Mouse (Mus musculus) gastrocnemius, postnatal 10 days (tissue): ENCODE results near the gene Spock1. TPM values are rescaled to one million over a fixed set of nuclear protein-coding genes. Genes with fewer than 3 reads are reported as not detected.
"Not testable (repeated sequence)": the region's sequence is repeated elsewhere in the genome, so short reads cannot be mapped to it uniquely, and the experiment has no call there.

Experiments used
- DNase-seq: peaks from one replicate; pipeline ENCODE4 v3.0.0; 2021; ENCODE audit warnings: mixed read lengths
- total RNA-seq, 2 experiments: library from RNA; stranded (reverse); gene quantifications; 2 replicates each; pipeline ENCODE4 v1.2.3; 2021

Gene Spock1
- total RNA-seq, 2 experiments from 2014 or later, result 0.84 to 0.85 TPM

GRCm38 (mm10) chr13:57484426-57485168 lies 423.5 kb downstream of the Spock1 start:
- DNase-seq, result no peak

- no peak for DNase-seq
Observed at GRCm38 (mm10) chr13:57476700-57477099, 431.4 kb downstream of the Spock1 start.

- DNase-seq, result no peak
Observed at GRCm38 (mm10) chr13:57474068-57474467, 434.1 kb downstream of the Spock1 start.

- not testable (repeated sequence) for DNase-seq
Observed at GRCm38 (mm10) chr13:57470922-57471321, 437.2 kb downstream of the Spock1 start.

GRCm38 (mm10) chr13:57459978-57460377 lies 448.2 kb downstream of the Spock1 start:
- no peak for DNase-seq

- no peak for DNase-seq
Observed at GRCm38 (mm10) chr13:57450189-57450821, 457.8 kb downstream of the Spock1 start.

GRCm38 (mm10) chr13:57448906-57449305 lies 459.2 kb downstream of the Spock1 start:
- no peak for DNase-seq

GRCm38 (mm10) chr13:57444977-57445376 lies 463.2 kb downstream of the Spock1 start:
- no peak for DNase-seq

- no peak for DNase-seq
Observed at GRCm38 (mm10) chr13:57440111-57440510, 468.0 kb downstream of the Spock1 start.

GRCm38 (mm10) chr13:57435726-57436220 lies 472.4 kb downstream of the Spock1 start:
- no peak for DNase-seq

- DNase-seq, result no peak
Observed at GRCm38 (mm10) chr13:57433848-57434247, 474.3 kb downstream of the Spock1 start.

GRCm38 (mm10) chr13:57431815-57432214 lies 476.3 kb downstream of the Spock1 start:
- DNase-seq, result no peak

- no peak for DNase-seq
Observed at GRCm38 (mm10) chr13:57428840-57429239, 479.3 kb downstream of the Spock1 start.

- no peak for DNase-seq
Observed at GRCm38 (mm10) chr13:57418781-57419180, 489.4 kb downstream of the Spock1 start.

- no peak for DNase-seq
Observed at GRCm38 (mm10) chr13:57414716-57415115, 493.4 kb downstream of the Spock1 start.

- DNase-seq, result no peak
Observed at GRCm38 (mm10) chr13:57407666-57408065, 500.5 kb downstream of the Spock1 start.

GRCm38 (mm10) chr13:57402386-57402785 lies 505.7 kb downstream of the Spock1 start:
- no peak for DNase-seq

- DNase-seq, result no peak
Observed at GRCm38 (mm10) chr13:57372141-57372700, 535.9 kb downstream of the Spock1 start.

Other genes with a start within 250 kb of the Spock1 start
- 1 to 10 TPM; 1.4 TPM for gene Klhl3, start 205.3 kb upstream of the Spock1 start, total RNA-seq
- gene Hnrnpa0, start 220.2 kb upstream of the Spock1 start, total RNA-seq, result 10 to 100 TPM; 90.3 to 91.7 TPM
- 1 to 10 TPM; 9.6 to 9.7 TPM for gene Idnk, start 249.3 kb upstream of the Spock1 start, total RNA-seq